Mouse (Mus musculus): ENCODE data around the gene Als2cr12. TPM values are rescaled to one million over a fixed set of nuclear protein-coding genes. Genes with fewer than 3 reads are reported as not detected.
"Not testable (repeated sequence)": the region's sequence is repeated elsewhere in the genome, so short reads cannot be mapped to it uniquely, and the experiment has no call there.

Gene Als2cr12
- polyA plus RNA-seq, 1 experiment, result not detected

DNA sequence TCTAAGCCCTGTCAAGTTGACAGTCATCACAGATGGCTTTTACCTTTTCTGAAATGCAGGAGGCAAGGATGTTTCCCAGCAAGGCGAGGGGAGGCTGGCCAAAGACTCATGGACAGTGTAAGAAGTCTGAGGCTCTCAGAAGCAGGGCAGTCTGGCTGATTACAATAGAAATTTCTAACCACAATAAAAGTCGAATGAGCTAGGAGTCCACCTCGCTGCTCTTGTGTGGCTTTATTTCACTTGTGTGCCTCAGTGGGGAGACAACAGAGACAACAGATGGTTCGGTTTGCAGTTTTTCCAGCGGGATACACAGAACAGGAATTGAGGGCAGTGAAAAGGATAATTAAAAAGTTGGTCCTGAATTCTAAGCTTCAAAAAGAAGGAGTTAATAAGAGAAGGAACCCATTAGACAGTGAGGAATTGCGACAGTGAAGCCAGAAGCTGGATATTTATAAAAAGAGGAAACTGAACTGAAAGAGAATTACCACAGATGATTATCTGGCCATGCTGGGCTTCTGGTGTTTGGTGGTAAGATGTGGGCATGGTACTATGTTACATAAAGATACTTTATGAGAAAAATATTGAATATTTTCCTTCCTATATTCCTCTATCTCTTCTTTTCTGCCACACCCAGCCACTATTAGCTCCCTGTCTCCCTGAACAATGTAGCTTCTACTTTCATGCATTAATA is 77.7 kb downstream of the Als2cr12 start:
- Histone ChIP-seq H3K4me1 (ENCODE audit: control insufficient read depth, insufficient read depth, low read length) (peaks cover 29% of the 10 kb centered on the region), H3K27ac (ENCODE audit: insufficient read depth, low read depth, low read length) (peak overlapping the region; percentile 96), H3K4me3 (ENCODE audit: insufficient read depth, low read length) (peak overlapping the region; percentile 56)
- no peak for TF ChIP-seq CTCF (IDR thresholded peaks at IDR 0.05; ENCODE audit: low read depth, low read length)
- no peak for TF ChIP-seq POLR2A (IDR thresholded peaks at IDR 0.05; ENCODE audit: borderline replicate concordance, low read depth, low read length)

GRCm38 (mm10) chr1:58617076-58617475 is 78.7 kb downstream of the Als2cr12 start:
- TF ChIP-seq CTCF (IDR thresholded peaks at IDR 0.05; ENCODE audit: low read depth, low read length), result no peak
- TF ChIP-seq POLR2A (IDR thresholded peaks at IDR 0.05; ENCODE audit: borderline replicate concordance, low read depth, low read length), result no peak
- no peak overlapping the region for H3K4me3 ChIP-seq (ENCODE audit: insufficient read depth, low read length)
- H3K27ac ChIP-seq (ENCODE audit: insufficient read depth, low read depth, low read length), result no peak overlapping the region
- peaks cover 29% of the 10 kb centered on the region for H3K4me1 ChIP-seq (ENCODE audit: control insufficient read depth, insufficient read depth, low read length)

DNA sequence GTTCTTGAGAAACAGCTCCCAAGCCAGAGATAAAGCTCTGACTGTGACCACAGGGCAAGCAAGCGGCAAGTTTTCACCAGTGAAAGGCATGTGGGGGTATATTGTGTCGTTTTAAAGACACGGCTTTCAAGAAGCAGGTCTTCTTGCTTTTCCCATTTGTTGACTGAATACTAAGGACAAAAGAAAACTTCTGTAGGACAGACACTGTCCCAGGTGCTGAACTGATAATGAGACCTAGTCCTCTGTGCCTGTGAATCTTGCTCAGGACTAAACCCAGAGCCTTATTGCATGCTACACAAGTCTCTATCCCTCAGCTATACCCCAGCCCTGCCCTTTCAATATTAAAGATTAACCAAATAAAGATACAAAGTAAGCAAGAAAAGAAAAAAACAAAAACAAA is 79.6 kb downstream of the Als2cr12 start:
- H3K27ac ChIP-seq (ENCODE audit: insufficient read depth, low read depth, low read length), result no peak overlapping the region

DNA sequence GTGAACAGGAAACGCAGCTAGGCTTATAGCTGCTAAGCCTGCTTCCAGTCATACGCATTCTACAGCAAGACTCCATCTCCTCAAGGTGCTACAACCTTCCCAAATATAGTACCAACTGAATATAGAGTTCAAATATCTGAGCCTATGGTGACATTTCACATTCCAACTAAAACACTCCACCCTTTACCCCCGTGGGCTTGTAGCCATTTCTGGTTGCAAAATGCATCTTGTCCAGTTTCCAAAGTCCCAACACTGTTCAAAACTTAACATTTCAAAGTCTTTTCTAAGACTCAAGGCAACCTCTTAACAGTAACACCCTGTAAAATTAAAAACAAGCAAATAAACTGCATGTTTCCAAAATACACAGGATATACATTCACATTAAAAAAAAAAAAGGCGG is 80.6 kb downstream of the Als2cr12 start:
- no peak overlapping the region for H3K4me3 ChIP-seq (ENCODE audit: insufficient read depth, low read length)
- H3K27ac ChIP-seq (ENCODE audit: insufficient read depth, low read depth, low read length), result no peak overlapping the region
- H3K4me1 ChIP-seq (ENCODE audit: control insufficient read depth, insufficient read depth, low read length), result peaks cover 29% of the 10 kb centered on the region
- no peak for TF ChIP-seq POLR2A (IDR thresholded peaks at IDR 0.05; ENCODE audit: borderline replicate concordance, low read depth, low read length)
- no peak for TF ChIP-seq CTCF (IDR thresholded peaks at IDR 0.05; ENCODE audit: low read depth, low read length)

More for the DNA sequence above, 79.6 kb downstream of the Als2cr12 start:
- Histone ChIP-seq H3K4me3 (ENCODE audit: insufficient read depth, low read length) (no peak overlapping the region), H3K4me1 (ENCODE audit: control insufficient read depth, insufficient read depth, low read length) (peaks cover 29% of the 10 kb centered on the region)
- TF ChIP-seq POLR2A (IDR thresholded peaks at IDR 0.05; ENCODE audit: borderline replicate concordance, low read depth, low read length) (no peak), CTCF (IDR thresholded peaks at IDR 0.05; ENCODE audit: low read depth, low read length) (no peak)

- peaks cover 24% of the 10 kb centered on the region for H3K4me1 ChIP-seq (ENCODE audit: control insufficient read depth, insufficient read depth, low read length)
These were observed 81.4 kb downstream of the Als2cr12 start for GRCm38 (mm10) chr1:58614424-58614823.

DNA sequence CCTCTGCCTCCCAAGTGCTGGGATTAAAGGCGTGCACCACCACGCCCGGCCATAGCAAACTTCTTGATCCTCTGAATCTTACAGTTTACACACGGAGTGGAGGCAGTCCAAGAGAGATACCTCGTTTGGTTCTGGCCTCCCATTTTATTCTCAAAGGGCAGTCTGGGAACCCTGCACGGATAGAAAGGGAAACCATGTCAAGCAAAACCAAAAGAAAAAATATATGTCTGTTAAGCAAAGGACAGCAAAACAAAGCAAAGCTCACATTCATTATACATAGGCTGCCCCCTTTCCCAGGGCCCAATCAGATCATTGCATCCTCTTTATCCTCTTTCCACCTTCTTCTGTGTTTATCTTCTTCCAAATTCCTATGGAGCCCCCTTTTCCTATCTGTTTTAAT is 82.0 kb downstream of the Als2cr12 start:
- Histone ChIP-seq H3K4me1 (ENCODE audit: control insufficient read depth, insufficient read depth, low read length) (peaks cover 18% of the 10 kb centered on the region), H3K27ac (ENCODE audit: insufficient read depth, low read depth, low read length) (no peak overlapping the region), H3K4me3 (ENCODE audit: insufficient read depth, low read length) (no peak overlapping the region)
- TF ChIP-seq CTCF (IDR thresholded peaks at IDR 0.05; ENCODE audit: low read depth, low read length) (no peak), POLR2A (IDR thresholded peaks at IDR 0.05; ENCODE audit: borderline replicate concordance, low read depth, low read length) (no peak)

More at GRCm38 (mm10) chr1:58614424-58614823, 81.4 kb downstream of the Als2cr12 start:
- Histone ChIP-seq H3K4me3 (ENCODE audit: insufficient read depth, low read length) (no peak overlapping the region), H3K27ac (ENCODE audit: insufficient read depth, low read depth, low read length) (peak overlapping the region; percentile 24; the same call in 1 of the 2 replicates)
- TF ChIP-seq CTCF (IDR thresholded peaks at IDR 0.05; ENCODE audit: low read depth, low read length) (no peak), POLR2A (IDR thresholded peaks at IDR 0.05; ENCODE audit: borderline replicate concordance, low read depth, low read length) (no peak)

DNA sequence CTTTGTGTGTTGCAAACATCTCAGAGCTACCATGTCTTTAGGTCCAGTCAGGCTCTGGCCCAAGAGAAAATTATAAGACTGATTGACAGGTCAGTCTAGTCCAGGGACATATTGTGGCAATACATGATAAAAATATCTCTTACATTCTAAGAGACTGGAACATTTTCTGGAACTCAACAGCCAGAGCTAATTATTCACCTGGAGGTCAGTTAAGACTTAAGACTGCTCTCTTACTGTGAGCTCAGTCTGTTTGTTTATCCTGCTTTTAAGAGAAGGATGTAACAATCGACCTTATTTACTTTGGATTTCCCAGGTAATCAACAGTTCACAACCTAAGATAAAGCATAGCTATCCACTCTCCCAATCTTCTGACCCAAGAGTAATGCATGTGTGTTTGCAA is 85.2 kb downstream of the Als2cr12 start:
- Histone ChIP-seq H3K27ac (ENCODE audit: insufficient read depth, low read depth, low read length) (no peak overlapping the region), H3K4me1 (ENCODE audit: control insufficient read depth, insufficient read depth, low read length) (peaks cover 7% of the 10 kb centered on the region; the same call in 1 of the 2 replicates), H3K4me3 (ENCODE audit: insufficient read depth, low read length) (no peak overlapping the region)
- TF ChIP-seq POLR2A (IDR thresholded peaks at IDR 0.05; ENCODE audit: borderline replicate concordance, low read depth, low read length) (no peak), CTCF (IDR thresholded peaks at IDR 0.05; ENCODE audit: low read depth, low read length) (no peak)

- H3K4me3 ChIP-seq (ENCODE audit: insufficient read depth, low read length), result no peak overlapping the region
- peaks cover 11% of the 10 kb centered on the region for H3K4me1 ChIP-seq (ENCODE audit: control insufficient read depth, insufficient read depth, low read length)
- no peak overlapping the region for H3K27ac ChIP-seq (ENCODE audit: insufficient read depth, low read depth, low read length)
- TF ChIP-seq CTCF (IDR thresholded peaks at IDR 0.05; ENCODE audit: low read depth, low read length) (no peak), POLR2A (IDR thresholded peaks at IDR 0.05; ENCODE audit: borderline replicate concordance, low read depth, low read length) (no peak)
These were observed 85.6 kb downstream of the Als2cr12 start for GRCm38 (mm10) chr1:58610166-58610565.

DNA sequence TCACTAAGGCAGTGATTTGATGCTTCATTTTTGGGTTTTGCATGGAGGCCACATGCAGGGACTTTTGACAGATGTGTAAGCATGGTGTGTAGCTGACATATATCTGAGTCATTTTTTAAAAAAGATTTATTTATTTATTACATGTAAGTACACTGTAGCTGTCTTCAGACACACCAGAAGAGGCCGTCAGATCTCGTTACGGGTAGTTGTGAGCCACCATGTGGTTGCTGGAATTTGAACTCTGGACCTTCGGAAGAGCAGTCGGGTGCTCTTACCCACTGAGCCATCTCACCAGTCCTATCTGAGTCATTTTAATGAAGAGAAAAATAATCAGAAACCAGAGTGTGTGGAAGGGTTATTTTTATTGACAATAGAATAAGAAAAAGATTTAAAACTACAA is 86.2 kb downstream of the Als2cr12 start:
- not testable (repeated sequence) for H3K27ac ChIP-seq (ENCODE audit: insufficient read depth, low read depth, low read length); H3K4me3 ChIP-seq (ENCODE audit: insufficient read depth, low read length)
- peaks cover 11% of the 10 kb centered on the region for H3K4me1 ChIP-seq (ENCODE audit: control insufficient read depth, insufficient read depth, low read length)

DNA sequence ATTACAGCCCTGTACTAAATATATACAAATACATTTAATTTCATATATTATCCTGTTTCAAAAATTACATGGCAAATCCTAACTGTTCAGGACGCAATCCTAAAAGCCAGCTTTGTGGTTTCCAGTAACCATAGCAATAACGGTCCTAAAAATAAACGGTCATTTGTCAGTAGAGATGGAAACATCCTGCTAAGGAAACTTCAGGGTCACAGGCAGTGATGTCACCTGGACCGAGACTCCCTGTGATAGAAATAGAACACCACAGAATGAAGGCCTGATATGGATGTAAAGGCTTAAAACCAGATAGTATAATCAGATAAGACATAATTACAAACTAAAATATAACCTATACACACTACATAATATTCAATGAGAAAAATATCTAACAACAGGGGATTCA is 92.1 kb downstream of the Als2cr12 start:
- no peak for TF ChIP-seq CTCF (IDR thresholded peaks at IDR 0.05; ENCODE audit: low read depth, low read length)
- no peak for TF ChIP-seq POLR2A (IDR thresholded peaks at IDR 0.05; ENCODE audit: borderline replicate concordance, low read depth, low read length)
- Histone ChIP-seq H3K4me3 (ENCODE audit: insufficient read depth, low read length) (no peak overlapping the region), H3K27ac (ENCODE audit: insufficient read depth, low read depth, low read length) (no peak overlapping the region), H3K4me1 (ENCODE audit: control insufficient read depth, insufficient read depth, low read length) (peaks cover 25% of the 10 kb centered on the region)

All from bone marrow macrophage, adult 2 months (primary cell).